Mouse (Mus musculus) large intestine, adult 2 months (tissue): ENCODE data around the gene Gap43. TPM values are rescaled to one million over a fixed set of nuclear protein-coding genes. Genes with fewer than 3 reads are reported as not detected.
A peak's percentile ranks its signal among the peaks of the same experiment; 100 is the strongest.
"Not testable (repeated sequence)": the region's sequence is repeated elsewhere in the genome, so short reads cannot be mapped to it uniquely, and the experiment has no call there.

ENCODE experiments used
- DNase-seq: peaks from one replicate; pipeline ENCODE4 v3.0.0-alpha.2; 2012; ENCODE audit warnings: low read depth, low spot score
- WGBS: fragments of 180-500 bp; shearing (Covaris S2); methylation state at CpG from one replicate; pipeline ENCODE4 v1.1.7; 2018; 5-methylcytosine and 5-hydroxymethylcytosine counted together
- polyA plus RNA-seq: library from polyadenylated mRNA; depleted of rRNA; stranded (reverse); fragments of >200 nt; gene quantifications from 2 replicates; pipeline ENCODE4 v1.2.3, GENCODE M21; 2012

Gene Gap43
- polyA plus RNA-seq, 1 experiment, result 1.4 TPM

DNA sequence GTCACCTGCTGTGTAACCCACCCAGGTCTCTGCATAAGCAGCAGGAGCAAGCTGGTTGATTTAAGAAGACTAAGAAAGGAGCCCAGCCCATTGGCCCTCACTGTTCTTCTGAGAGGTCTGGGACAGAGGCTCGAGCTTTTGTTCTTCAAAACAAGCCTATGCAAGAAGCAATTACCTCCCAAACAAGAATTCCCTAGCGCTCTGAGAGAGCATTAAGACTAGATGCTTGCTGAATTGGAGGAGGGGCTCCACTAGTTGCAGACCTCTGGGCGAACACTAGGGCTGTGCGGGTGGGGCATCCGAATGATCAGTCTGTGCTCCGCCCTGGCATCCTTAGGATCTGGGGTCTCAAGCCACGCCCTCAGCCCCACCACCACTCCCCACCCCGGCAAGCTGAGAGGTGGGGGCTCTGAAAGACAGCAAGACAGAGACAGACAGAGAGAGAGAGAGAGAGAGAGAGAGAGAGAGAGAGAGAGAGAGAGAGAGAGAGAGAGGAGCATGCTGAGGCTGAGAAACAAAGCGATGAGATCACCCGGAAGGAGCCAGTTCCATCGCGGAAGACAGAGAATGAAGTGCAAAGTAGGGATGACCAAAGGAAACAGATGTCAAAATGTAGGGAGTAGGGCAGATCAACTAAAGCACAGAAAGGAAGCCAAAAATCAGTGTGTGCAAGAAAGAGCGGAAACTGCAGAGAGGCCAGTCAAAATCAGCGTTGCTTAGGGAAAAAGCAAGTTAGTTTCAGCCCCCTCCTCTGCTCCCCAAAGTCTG is 34.3 kb downstream of the Gap43 start:
- no peak for DNase-seq
- 9% methylated on average over 14 of the region's 14 CpGs for WGBS

DNA sequence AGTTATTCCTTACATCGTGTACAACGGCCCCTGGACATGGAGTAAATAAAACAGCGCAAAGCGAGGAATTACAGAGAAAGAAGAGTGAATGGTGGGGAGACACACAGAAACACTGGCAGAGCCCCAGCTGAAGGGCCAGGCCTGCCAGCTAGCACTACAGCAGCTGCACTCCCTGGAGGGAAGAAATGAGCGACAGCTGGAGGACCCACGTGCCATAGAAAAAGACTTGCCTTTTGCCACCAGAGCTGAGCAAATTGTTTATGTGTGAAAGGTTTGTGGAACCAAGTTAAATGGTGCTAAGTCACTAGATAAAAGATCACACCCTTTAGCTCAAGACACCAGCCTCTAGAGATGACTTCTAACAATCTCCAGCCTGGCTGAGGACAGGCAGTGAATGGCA is 37.0 kb downstream of the Gap43 start:
- WGBS, result 75% methylated on average over 6 of the region's 6 CpGs
- DNase-seq, result no peak

DNA sequence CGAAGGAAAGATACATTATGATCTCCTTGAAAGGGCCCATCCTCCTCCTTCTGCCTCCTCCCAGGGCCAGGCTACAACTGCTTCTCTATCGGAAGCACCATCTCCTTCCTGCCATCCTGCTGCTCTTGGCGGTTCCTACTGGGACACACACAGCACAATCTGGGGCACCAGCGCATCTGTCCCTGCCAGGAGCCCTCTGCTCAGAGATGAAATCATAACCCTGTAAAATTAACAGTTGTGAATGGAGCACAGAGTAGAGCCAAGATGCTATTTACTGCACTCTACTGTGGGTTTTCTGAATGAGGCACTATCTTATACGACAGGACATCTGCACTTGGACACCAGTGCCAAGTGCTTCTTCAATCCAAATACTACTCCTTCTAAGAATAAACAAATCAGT is 46.0 kb downstream of the Gap43 start:
- WGBS, result 76% methylated on average over 5 of the region's 5 CpGs
- DNase-seq, result no peak

GRCm38 (mm10) chr16:42294056-42294455 is 46.4 kb downstream of the Gap43 start:
- DNase-seq, result no peak
- WGBS, result 90% methylated on average over 2 of the region's 2 CpGs

DNA sequence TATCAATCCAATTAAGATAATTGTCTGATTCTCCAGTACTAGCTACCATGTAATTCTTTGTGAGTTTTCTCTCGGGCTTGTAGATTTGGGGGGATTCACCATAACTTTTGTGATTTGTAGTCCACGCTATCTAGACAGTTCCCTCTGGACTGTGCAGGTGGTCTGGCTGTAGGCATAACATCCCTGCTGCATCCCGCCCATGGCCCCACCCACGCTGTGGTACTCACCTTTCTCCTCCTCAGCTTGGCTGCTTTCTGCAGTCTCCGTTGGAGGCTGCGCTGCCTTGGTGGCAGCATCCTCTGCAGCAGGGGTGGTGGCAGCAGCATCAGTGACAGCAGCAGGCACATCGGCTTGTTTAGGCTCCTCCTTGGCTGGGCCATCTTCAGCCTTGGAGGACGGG is 48.9 kb downstream of the Gap43 start:
- WGBS, result 77% methylated on average over 8 of the region's 8 CpGs
- no peak for DNase-seq

GRCm38 (mm10) chr16:42284005-42284404 is 56.4 kb downstream of the Gap43 start:
- 85% methylated on average over 3 of the region's 3 CpGs for WGBS
- no peak for DNase-seq

DNA sequence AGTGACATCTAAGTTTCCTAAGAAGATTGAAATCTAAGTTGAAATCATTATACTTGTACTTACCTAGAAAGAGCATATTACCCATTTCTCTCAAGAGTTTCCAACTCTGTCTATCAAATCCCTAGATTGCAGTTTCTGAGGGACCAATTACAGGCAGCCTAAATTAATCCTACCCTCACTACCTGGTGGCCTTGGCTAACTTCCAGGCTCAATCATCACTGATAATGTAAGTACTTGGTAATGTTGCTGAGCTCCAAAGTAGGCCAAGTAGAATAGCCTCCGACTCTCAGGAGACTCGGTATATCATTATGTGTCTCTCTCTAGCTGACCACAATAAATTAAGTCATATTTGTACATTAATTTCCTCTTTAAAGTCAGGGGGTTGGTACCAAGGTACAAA is 62.7 kb downstream of the Gap43 start:
- WGBS, result 91% methylated on average over 2 of the region's 2 CpGs
- no peak for DNase-seq

DNA sequence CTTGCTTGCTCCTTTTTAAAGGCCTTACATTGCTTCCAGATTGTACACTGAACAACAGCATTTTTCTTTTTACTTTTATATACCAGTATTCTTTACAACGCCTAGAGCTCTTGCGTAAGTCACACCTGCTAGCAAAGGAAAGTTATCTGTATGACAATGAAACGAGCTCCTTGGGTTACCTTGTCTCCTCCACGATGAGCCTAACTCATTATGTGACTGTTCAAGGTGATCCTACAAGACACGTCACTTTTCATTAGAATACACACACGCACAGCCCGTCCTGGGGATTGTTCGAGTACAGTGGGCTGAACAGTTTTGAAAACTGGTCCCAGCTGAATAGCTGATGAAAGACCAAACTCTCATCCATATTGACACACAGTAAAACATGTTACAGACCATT is 63.2 kb downstream of the Gap43 start:
- no peak for DNase-seq
- WGBS, result 52% methylated on average over 8 of the region's 8 CpGs

DNA sequence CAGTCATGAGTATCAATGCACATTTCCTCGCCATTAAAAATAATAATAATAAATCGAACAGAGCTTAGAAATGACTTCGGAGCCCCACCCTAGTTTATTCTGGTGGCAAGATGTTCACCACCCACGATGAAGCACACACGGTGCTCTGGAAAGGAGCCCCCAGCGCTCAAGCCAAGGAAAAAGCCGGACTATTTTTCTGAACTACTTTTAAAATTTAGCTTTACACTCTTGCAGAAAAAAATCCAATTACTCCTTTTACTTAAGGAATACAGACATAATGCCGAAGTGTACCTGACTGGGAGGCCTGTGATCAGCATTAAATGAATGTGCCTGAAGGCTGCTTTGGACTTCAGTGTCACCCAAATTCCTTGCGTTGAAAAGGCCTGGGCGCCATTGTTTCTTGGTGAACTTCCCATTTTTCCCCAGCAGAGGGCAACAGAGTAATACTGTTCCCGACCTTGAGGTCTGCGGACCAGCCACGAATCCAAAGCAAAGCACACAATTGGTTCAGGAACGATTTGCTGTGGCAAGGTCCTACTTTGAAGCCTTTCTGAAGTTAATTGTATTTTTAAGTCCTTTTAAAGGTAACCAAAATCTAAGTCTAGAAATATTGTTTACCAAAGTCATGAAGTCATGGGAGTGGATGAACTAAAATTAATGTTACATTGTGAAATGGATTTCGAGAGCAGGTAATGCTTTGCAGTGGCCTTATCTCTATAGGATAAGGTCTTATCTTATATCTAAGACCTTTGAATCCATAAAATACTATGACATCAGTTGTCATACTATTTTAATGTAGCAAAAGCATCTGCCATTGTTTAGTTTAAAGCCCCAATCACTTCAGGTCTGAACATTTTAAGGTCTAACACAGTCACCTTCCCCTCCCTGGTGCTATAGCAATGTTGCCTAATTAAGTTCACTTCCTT is 64.0 kb downstream of the Gap43 start:
- peak; percentile 42 for DNase-seq
- WGBS, result 39% methylated on average over 15 of the region's 15 CpGs

GRCm38 (mm10) chr16:42275518-42276215 is 64.8 kb downstream of the Gap43 start:
- WGBS, result 72% methylated on average over 14 of the region's 14 CpGs
- DNase-seq, result no peak

GRCm38 (mm10) chr16:42271213-42271612 is 69.2 kb downstream of the Gap43 start:
- WGBS, result 85% methylated on average over 1 of the region's 1 CpGs
- no peak for DNase-seq

GRCm38 (mm10) chr16:42269587-42269967 is 70.9 kb downstream of the Gap43 start:
- DNase-seq, result no peak
- whole genome bisulfite sequencing, result 31% methylated on average over 2 of the region's 2 CpGs

DNA sequence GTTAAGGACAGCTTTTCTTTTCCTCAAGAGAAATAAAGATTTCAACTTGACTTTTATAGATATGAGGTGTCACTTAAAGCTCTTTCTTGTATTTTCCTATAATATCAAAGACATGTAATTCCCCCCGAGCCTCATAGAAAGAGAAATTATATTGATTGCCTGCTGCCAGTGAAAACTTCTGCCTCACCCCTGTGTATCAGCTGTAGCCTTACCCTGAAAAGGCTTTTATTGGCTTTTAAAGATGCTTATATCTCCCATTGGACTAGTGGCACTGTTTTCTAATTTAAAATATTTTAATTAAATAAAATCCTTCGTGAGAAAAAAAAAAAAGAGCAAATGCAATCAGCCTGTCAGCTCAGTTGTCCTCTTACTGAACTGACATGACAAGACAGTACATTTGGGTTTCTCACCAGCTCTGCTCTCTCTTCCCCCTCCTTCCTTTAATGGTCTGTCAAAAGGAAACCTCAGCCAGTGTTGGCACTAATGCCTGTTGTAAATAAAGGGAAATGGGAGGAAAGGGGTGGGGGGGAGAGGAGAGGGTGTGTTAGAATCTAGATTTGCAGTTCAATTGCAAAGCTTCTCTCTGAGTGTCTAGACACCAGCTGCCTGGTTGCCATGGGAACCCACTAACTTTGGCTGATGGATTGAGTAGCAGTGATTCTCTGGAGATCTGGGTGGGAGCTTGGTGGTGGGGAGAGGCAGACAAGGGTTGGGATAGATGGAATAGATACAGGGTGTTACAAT is 71.4 kb downstream of the Gap43 start:
- WGBS, result 28% methylated on average over 2 of the region's 2 CpGs

DNA sequence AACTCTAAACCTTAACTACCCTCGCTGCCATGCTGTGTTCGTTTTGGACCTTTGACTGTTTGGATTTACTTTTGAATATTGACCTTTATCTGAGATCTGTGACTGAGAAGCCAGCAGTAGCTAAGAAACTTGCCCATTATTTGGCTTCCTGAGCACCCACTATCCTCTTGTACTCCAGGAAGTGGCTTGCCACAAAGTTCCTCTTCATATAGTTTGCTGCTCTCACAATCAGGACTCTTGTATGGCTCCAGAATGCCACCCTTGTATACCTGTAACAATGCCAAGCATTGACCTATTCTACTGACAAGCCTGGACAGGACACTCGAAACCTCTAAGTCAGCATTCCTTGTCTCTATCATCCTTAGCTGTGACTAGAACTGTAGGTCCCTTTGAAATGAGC is 75.3 kb downstream of the Gap43 start:
- DNase-seq, result no peak
- 55% methylated on average over 3 of the region's 3 CpGs for WGBS

More for the DNA sequence above, 71.4 kb downstream of the Gap43 start:
- DNase-seq, result no peak

- 87% methylated on average over 5 of the region's 5 CpGs for WGBS
- no peak for DNase-seq
Measured at GRCm38 (mm10) chr16:42262935-42263542, 77.4 kb downstream of the Gap43 start.

- DNase-seq, result no peak
- WGBS, result 75% methylated on average over 11 of the region's 11 CpGs
Measured at GRCm38 (mm10) chr16:42255693-42256092, 84.8 kb downstream of the Gap43 start.

DNA sequence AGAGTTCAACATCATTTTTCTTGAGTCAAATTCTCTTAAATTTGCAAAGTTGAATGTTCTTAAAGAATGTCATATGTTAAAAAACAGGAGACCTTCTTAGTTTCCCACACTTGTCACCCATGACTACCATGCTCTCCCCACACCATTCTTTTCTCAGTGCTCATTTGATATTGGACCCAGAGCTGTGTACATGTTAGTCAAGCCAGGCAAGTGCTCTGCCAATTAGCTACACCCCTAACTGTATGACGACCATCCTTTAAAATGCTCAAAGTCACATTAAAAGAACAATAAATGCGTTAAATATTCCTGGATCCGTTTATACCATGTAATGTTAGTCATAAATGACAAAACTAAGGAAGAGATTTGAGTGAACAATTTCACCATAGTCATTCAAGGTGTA is 85.2 kb downstream of the Gap43 start:
- no peak for DNase-seq
- 63% methylated on average over 3 of the region's 3 CpGs for WGBS

DNA sequence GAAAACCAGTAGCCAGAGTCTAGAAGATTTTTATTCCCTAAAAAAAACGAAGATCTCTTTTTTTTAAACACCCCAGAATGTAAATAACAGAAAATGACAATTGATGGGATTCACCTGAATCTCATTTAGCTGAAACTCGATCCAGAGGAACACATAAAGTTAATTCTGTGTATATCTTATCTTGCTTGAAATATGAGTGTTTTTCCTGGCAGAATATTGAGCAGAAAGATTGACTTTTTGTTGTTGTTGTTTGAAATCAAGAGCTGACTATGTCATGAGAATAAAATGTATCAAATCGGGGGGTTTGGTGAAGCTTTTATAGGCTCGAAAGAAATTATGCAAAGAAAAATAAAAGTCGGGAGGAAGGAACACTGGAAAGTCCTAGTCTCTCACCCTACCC is 88.2 kb downstream of the Gap43 start:
- DNase-seq, result no peak
- 61% methylated on average over 5 of the region's 5 CpGs for WGBS

GRCm38 (mm10) chr16:42244121-42244520 is 96.3 kb downstream of the Gap43 start:
- WGBS, result 54% methylated on average over 3 of the region's 3 CpGs
- DNase-seq, result not testable (repeated sequence)
